Mouse (Mus musculus): Measurements from ENCODE around the gene Gm17416.

- TF ChIP-seq POLR2A (IDR thresholded peaks at IDR 0.05; ENCODE audit: borderline replicate concordance, control insufficient read depth, low read depth, low read length) (no peak), CTCF (IDR thresholded peaks at IDR 0.05; ENCODE audit: control insufficient read depth, insufficient read depth, low read length) (no peak)
Measured at GRCm38 (mm10) chr2:152600076-152600475, 30.9 kb downstream of the Gm17416 start.

All from bone marrow, adult 2 months (tissue).